Mouse (Mus musculus): ENCODE measurements around the gene Mrps18a. TPM values are rescaled to one million over a fixed set of nuclear protein-coding genes. Genes with fewer than 3 reads are reported as not detected.

The Mrps18a gene
- polyA plus RNA-seq, 1 experiment = 106 TPM

- no peak for DNase-seq (ENCODE audit: extremely low spot score in 1 of 2, low spot score in 1 of 2)
Observed at GRCm38 (mm10) chr17:46138563-46139236, 27.9 kb downstream of the Mrps18a start.

DNA sequence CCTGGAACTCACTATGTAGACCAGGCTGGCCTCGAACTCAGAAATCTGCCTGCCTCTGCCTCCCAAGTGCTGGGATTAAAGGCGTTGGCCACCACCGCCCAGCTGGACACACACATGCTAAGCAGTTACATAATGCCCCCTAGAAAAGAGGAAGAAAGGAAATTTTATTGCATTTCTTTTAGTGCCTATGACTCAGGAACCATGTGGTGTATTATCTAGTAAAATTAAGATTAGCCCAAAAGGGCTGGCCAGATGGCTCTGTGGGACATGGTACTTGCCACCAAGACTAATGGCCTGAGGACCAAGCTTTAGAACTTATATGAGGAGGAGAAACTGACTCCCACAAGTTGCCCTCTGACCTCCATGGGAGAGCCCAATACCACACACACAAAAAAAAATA lies 29.1 kb downstream of the Mrps18a start:
- no peak for DNase-seq (ENCODE audit: extremely low spot score in 1 of 2, low spot score in 1 of 2)

DNA sequence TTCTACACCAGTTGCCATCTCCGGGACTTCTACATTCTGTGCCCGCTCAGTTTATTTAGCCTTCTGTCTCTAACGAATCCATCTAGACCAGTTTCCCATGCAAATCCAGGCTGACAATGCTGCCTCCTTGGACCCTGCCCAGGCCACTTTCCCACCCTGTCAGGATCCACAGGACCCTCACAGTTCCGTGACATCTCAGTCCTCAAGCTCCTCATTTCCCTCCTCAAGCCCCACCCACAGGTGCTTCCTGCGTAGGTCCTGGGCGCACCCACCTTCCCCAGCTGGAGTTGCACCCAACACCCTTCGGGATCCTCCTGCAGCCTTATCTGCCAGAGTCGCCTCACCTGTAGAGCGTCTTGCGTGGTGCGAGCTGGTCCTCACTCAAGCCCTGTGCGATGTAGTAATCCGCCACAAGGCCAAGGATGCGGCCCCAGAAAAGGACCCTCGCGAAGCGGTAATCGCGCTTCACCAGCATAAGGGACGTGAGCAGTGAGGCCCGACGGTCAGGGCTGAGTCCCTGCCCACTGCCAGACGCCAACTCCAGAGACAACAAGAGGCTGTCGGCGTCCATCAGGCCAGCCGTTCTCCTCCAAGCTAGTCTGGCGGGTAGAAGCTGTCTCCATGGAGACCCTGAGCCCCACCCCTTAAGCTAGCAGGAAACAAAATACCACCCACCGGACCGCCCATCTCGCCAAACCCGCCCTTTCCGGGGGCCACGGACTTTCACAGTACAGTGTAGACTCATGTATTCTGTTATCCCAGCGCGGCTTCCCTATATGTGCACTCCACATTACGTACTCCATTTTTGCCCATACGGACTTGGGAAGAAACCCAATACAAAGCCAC lies 33.0 kb downstream of the Mrps18a start, which contains the start of gene Rsph9:
Gene Rsph9 (minus strand): TSS at position 639 of the 846 bp plus-strand sequence.
- peak; percentile 73 to 85 for DNase-seq (ENCODE audit: extremely low spot score in 1 of 2, low spot score in 1 of 2)

DNA sequence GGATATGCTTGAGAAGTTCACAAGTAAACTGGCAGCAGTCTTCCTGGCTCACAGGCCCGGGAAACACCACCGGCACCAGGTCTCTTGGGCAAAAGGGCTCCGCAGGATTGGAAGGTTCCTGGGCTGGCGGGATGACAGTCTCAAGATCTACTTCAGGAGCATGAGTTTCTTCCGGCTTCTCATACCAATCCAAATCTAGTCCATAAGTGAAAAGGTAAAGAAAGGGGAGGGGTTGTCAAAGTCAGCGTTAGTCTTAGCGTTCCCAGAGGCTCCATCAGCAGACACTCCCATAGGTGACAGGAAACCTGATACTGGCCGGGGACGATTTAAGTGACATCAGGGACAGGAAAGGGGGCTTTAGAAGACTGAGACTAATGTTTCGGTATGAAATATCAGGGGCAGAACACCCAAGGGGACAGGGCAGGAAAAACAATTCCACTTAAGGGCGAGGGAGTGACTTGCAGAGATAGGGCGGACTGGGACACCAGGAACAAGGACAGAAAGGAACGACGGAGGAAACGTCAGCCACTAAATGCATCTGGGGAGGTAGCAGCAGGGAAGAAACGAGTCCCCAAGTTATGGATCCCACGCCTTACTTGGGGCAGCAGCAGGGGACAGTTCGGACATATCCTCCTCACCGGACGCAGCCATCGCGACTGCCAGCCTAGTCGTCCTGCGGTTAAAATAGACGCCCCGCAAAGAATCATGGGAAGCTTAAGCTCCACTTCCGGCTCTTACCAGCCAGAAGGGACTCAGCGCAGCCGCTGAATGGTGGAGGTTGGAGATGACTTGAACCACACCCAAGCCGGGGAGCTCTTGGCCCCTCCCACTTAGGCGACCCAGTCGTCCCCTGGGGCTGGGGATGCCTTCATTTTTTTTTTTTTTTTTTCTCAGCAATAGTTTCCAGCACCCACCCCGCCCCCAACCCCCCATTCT lies 42.3 kb downstream of the Mrps18a start, which contains the start of gene Mad2l1bp:
Gene Mad2l1bp (minus strand): TSS at position 707 of the 936 bp plus-strand sequence.
- DNase-seq (ENCODE audit: extremely low spot score in 1 of 2, low spot score in 1 of 2) = peak; percentile 87 to 94

DNA sequence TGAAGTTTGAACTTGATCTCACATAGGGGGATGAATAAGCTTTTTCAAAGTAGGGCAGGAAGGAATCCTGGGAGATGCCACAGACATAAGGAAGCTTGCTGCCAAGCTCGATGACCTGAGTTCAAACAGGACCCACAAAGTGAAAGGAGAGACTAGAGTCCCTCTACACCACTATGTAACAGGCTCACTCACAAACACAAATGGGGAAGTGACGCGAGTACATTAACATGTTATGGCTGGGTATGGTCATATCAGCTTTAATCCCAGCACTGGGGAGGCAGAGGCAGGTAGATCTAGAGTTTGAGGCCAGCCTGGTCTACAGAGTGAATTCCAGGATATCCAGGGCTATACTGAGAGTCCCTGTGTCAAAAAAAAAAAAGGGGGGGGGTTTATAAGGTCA lies 43.5 kb downstream of the Mrps18a start:
- no peak for DNase-seq (ENCODE audit: extremely low spot score in 1 of 2, low spot score in 1 of 2)

GRCm38 (mm10) chr17:46156680-46157079 lies 45.9 kb downstream of the Mrps18a start:
- DNase-seq (ENCODE audit: extremely low spot score in 1 of 2, low spot score in 1 of 2) = no peak

DNA sequence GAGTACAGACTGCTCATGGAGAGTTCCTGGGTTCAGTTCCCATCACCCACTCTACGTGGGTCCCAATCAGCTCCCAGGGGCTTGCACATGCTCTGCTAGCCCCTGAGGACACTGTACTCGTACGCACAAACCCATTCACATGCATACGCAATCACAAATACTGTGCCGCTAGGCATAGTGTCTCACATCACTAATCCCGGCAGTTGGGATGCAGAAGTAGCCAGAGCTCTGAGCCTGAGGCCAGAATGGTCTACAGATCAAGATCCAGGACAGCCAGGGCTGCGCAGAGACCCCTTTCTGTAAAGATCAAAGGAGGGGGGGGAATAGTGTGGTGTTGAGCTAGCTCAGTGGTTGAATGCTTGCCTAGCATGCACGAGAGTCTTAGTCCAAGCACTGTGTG lies 46.3 kb downstream of the Mrps18a start:
- DNase-seq (ENCODE audit: extremely low spot score in 1 of 2, low spot score in 1 of 2) = no peak

GRCm38 (mm10) chr17:46159236-46159635 lies 48.5 kb downstream of the Mrps18a start:
- peak in 1 of 2 experiments; percentile 15 for DNase-seq (ENCODE audit: extremely low spot score in 1 of 2, low spot score in 1 of 2)

DNA sequence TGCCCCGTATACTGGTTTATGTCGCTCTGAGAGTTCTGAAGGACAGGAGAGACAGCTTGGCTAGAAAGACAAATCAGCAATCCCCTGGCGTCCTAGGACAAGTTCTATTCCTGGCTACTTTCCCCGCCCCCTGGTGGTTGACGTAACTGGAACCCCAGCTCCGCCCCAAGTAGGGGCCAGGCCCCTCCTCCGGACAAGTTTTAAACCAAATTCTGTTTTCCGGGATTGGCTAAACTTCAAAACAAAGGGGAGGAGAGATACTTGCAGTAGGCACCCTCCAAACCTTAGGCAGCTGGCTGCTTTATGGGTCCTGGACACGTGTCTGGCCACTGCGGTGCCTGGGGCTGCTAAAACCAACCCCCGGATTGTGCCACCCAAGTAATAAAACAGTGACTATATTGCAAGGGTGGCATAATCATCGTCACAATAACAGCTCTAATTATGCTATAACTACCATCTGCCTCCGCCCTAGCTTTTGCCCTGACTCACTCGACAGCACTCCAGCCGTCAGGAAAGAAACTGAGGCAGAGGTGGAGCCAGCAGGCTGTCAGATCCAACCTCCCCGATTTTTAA lies 49.4 kb downstream of the Mrps18a start:
- DNase-seq (ENCODE audit: extremely low spot score in 1 of 2, low spot score in 1 of 2) = peak; percentile 82 to 91

DNA sequence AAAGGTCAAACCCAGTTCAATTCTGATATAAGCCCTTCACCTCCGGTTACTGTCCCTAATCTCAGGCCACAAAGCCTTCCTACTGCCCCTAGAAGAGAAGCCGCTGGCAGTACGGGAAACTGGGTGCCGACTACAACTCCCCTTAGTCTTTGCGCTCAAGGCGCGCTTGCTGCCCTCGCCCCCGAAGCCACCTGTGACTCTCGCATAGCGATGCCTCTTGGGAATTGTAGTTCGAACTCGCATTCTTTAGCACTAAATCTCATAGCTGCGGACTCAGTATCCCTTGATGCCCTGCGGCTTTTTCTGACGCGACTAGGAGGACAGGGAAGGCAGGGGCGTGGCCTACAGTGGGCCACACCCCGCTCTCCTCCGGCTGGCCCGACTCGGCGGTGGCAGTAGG lies 49.9 kb downstream of the Mrps18a start, which contains the start of gene Gtpbp2:
Gene Gtpbp2 (plus strand): TSS at position 347 of the 400 bp plus-strand sequence.
- DNase-seq (ENCODE audit: extremely low spot score in 1 of 2, low spot score in 1 of 2) = peak; percentile 99

GRCm38 (mm10) chr17:46161179-46161578 lies 50.4 kb downstream of the Mrps18a start:
- peak in 1 of 2 experiments; percentile 30 for DNase-seq (ENCODE audit: extremely low spot score in 1 of 2, low spot score in 1 of 2)

- no peak for DNase-seq (ENCODE audit: extremely low spot score in 1 of 2, low spot score in 1 of 2)
Observed at GRCm38 (mm10) chr17:46161710-46162109, 50.9 kb downstream of the Mrps18a start.

DNA sequence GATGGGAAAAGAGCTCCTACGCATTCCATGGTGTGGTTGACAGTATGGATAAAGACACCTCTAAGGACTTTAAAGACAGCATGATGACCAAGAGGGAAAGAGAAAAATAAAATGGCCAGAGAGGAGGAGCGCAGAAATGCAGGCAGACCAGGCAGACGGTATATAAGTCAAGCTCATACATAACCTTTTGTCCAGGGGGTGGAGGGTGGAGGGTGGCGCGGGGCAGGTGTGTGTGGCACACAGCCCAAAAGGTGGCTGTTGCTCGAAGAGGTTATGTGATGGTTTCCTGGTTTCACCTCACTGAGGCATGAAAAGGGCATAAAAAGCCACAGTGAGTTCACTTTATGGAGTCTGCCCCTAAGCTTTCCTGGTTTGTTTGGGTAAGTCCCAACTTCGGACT lies 51.8 kb downstream of the Mrps18a start:
- no peak for DNase-seq (ENCODE audit: extremely low spot score in 1 of 2, low spot score in 1 of 2)

DNA sequence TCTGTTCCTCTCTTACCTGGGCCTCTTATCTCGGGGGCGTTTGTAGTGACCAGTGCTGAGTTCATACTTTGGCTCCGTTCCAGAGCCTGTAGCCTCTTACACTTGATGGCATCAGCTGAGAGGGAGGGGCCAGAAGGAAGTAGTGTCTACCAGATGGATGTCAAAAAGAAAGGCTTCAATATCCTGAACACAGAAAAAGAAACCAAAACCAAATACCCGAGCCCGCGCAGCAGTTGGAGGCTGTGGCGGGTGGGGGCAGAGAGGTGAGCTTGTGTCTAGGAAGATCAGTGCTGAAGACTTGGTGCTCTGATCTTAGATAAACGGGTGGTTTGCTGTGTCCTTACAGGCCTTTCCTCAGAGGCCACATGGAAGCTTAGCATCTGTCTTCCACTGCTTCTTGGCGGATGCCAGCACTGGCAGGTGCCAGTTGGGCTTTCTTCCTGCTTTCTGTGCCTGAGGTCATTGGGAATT lies 52.2 kb downstream of the Mrps18a start:
- DNase-seq (ENCODE audit: extremely low spot score in 1 of 2, low spot score in 1 of 2) = no peak

DNA sequence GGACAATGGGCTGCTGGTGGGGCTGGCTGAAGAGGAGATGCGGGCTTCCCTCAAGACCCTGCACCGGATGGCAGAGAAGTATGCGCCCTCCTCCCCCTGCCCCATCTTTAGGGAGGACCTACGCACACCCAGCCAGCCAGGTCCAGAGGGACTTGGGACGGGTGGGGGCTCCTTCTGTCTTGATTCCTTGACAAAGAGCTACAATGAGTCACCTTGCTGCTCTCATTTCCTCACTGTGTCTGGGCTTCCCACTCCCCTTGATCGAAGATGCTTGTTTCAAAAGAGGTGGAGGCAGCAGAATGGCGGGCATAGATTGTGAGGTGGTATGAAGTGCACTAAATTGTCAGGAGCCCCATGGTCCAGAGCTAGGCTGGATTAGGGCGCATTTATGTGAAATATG lies 53.5 kb downstream of the Mrps18a start:
- DNase-seq (ENCODE audit: extremely low spot score in 1 of 2, low spot score in 1 of 2) = no peak

DNA sequence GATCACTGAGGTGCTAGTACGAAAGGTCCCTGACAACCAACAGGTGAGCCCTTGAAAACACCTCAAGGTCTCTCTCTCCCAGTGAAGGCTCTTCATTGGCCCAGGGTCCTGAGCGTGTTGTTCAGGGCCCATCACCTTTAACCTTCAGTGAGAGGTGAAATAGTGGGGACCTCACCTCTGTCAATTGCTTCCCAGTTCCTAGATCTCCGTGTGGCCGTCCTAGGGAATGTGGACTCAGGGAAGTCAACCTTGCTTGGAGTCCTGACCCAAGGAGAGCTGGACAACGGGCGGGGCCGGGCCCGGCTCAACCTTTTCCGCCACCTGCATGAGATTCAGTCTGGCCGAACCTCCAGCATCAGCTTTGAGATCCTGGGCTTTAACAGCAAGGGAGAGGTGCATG lies 54.0 kb downstream of the Mrps18a start:
- DNase-seq (ENCODE audit: extremely low spot score in 1 of 2, low spot score in 1 of 2) = no peak

- no peak for DNase-seq (ENCODE audit: extremely low spot score in 1 of 2, low spot score in 1 of 2)
Observed at GRCm38 (mm10) chr17:46165460-46165859, 54.7 kb downstream of the Mrps18a start.

GRCm38 (mm10) chr17:46166270-46166669 lies 55.5 kb downstream of the Mrps18a start:
- no peak for DNase-seq (ENCODE audit: extremely low spot score in 1 of 2, low spot score in 1 of 2)

GRCm38 (mm10) chr17:46167014-46167413 lies 56.2 kb downstream of the Mrps18a start:
- peak in 1 of 2 experiments; percentile 15 for DNase-seq (ENCODE audit: extremely low spot score in 1 of 2, low spot score in 1 of 2)

- DNase-seq (ENCODE audit: extremely low spot score in 1 of 2, low spot score in 1 of 2) = no peak
Observed at GRCm38 (mm10) chr17:46168318-46168717, 57.5 kb downstream of the Mrps18a start.
